Mouse (Mus musculus) G1E (cell line): ENCODE results near the gene Dab1. TPM values are rescaled to one million over a fixed set of nuclear protein-coding genes. Genes with fewer than 3 reads are reported as not detected.

Experiments
- ATAC-seq: 2 replicates; pipeline ENCODE4 v1.8.0; 2016; ENCODE audit warnings: mild to moderate bottlenecking; ENCODE audit not compliant: insufficient number of reproducible peaks, poor library complexity, low FRiP score, severe bottlenecking; ENCODE audit errors: extremely low read depth
- DNase-seq: peaks from one replicate; pipeline ENCODE4 v3.0.0; 2012; ENCODE audit warnings: low spot score
- H3K27me3 ChIP-seq: 2 replicates; pipeline ENCODE4 v1.6.1; 2012; ENCODE audit warnings: mild to moderate bottlenecking, low read length, inconsistent platforms; ENCODE audit not compliant: insufficient read depth
- H3K36me3 ChIP-seq: replicated peaks from 2 replicates; pipeline ENCODE3; 2012; ENCODE audit warnings: mild to moderate bottlenecking, inconsistent platforms
- H3K4me1 ChIP-seq: 2 replicates; pipeline ENCODE4 v1.6.1; 2012; ENCODE audit warnings: low read depth, low read length, inconsistent platforms, mixed read lengths; ENCODE audit not compliant: insufficient read depth
- H3K4me3 ChIP-seq: 2 replicates; pipeline ENCODE4 v1.5.1; 2012; ENCODE audit warnings: low read depth, mild to moderate bottlenecking, inconsistent platforms, low read length, moderate library complexity, mixed read lengths
- H3K9me3 ChIP-seq: replicated peaks from 2 replicates; pipeline ENCODE4 v1.6.1; 2012; ENCODE audit warnings: inconsistent platforms
- CTCF ChIP-seq: IDR thresholded peaks from 2 replicates; pipeline ENCODE4 v1.5.1; 2012; ENCODE audit warnings: low read depth, low read length, inconsistent platforms, mixed read lengths
- GATA1 ChIP-seq: IDR thresholded peaks from 2 replicates; pipeline ENCODE4 v1.6.1; 2012; ENCODE audit warnings: borderline replicate concordance, low read length, inconsistent platforms, mixed read lengths
- GATA2 ChIP-seq: IDR thresholded peaks from 2 replicates; pipeline ENCODE4 v1.6.1; 2012; ENCODE audit warnings: low read depth, low read length, inconsistent platforms, borderline replicate concordance
- POLR2AphosphoS5 ChIP-seq: IDR thresholded peaks from 2 replicates; pipeline ENCODE4 v1.6.1; 2012; ENCODE audit warnings: low read depth, low read length, inconsistent platforms; ENCODE audit not compliant: insufficient replicate concordance
- TAL1 ChIP-seq: conservative IDR thresholded peaks from 2 replicates; pipeline ENCODE4 v1.6.1; 2012; ENCODE audit warnings: low read depth, low read length, inconsistent platforms, mixed read lengths
- polyA plus RNA-seq: library from polyadenylated mRNA; stranded (reverse); fragments of >175 nt; gene quantifications from 2 replicates; pipeline ENCODE4 v1.2.3, GENCODE M21; 2012
- total RNA-seq, 2 experiments: library from RNA; stranded (forward) in 1 of 2; stranded (reverse) in 1 of 2; fragments of 200-1000 nt in 1 of 2; fragments of >200 nt in 1 of 2; fragmentation: Nextera tagmentation in 1 of 2; gene quantifications; 2 replicates each; pipeline ENCODE4 v1.2.3; 2014 to 2017

The Dab1 gene
- total and polyA plus RNA-seq, 3 experiments: 0.16 TPM; not detected in 2

DNA sequence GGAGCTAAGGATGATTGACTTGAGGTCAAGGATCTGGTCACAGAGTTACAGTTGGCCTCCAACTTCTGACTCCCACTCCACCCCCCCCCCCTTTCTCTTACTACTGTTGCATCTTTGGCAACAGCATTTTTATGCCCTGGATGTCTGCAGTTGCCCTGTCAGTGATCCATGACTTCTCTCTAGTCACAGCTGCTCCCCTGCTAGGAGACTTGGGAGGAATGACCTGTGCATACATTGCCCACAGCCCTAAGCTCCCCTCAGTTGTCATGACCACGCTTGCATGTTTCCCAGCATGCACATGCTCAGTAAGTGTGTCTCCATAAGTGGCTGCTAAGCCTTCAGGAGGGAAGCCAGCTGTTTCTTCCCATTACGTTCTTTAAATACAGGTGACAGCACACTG, 936.2 kb downstream of the Dab1 start:
- TF ChIP-seq POLR2AphosphoS5 (no peak), GATA1 (no peak), TAL1 (no peak), CTCF (no peak), GATA2 (no peak)
- H3K36me3 ChIP-seq: no peaks in the 10 kb centered on the region
- DNase-seq (no peak), ATAC-seq (no peak)
- peaks cover 41% of the 10 kb centered on the region for H3K9me3 ChIP-seq
- no peaks in the 10 kb centered on the region for H3K4me1 ChIP-seq
- no peak overlapping the region for H3K4me3 ChIP-seq
- H3K27me3 ChIP-seq: no peaks in the 10 kb centered on the region

DNA sequence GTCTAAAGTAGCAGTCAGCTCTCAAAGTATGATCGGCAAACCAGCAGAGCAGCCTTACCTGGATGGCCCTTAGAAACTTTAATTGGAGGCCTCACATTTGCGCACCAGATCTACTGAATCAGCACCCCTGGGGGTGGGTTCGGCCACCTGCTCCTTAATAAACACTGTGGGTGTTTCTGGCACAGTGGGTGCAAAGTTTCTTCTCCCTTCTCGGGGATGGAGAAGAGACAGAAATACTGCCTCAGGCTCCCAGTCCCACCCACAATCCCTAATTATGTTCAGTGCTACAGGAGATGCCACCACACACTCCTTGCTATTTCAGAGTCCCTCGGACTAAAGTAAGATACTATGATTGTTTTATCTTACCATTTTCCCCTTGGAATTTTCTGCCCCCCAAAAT, 944.4 kb downstream of the Dab1 start:
- no peak for ATAC-seq
- DNase-seq: no peak
- no peaks in the 10 kb centered on the region for H3K36me3 ChIP-seq

DNA sequence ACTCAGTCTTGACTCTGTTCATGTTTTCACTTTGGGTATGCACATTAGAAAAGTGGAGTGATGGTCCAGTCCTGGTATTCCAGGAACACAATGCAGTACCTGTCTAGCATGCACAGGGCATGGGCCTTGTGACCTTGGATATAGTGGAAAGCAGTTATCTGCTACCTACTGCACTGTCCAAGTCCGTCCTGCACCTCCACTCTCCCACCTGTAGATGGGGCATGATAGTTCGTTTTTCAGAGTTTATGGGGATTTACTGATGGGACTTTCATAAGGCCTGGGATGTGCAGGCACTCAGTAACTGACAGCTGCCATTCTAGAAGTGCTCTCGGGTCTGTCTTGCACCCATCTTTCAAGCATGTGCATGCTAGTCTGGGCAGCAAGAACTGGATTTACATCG, 951.4 kb downstream of the Dab1 start:
- no peaks in the 10 kb centered on the region for H3K36me3 ChIP-seq
- TF ChIP-seq GATA2 (no peak), POLR2AphosphoS5 (no peak), TAL1 (no peak), CTCF (no peak), GATA1 (no peak)
- no peaks in the 10 kb centered on the region for H3K27me3 ChIP-seq
- peaks cover 42% of the 10 kb centered on the region for H3K9me3 ChIP-seq
- no peaks in the 10 kb centered on the region for H3K4me1 ChIP-seq
- no peak for ATAC-seq
- no peak for DNase-seq
- no peak overlapping the region for H3K4me3 ChIP-seq

More for the DNA sequence above, 944.4 kb downstream of the Dab1 start:
- Histone ChIP-seq H3K9me3 (peaks cover 47% of the 10 kb centered on the region), H3K4me1 (no peaks in the 10 kb centered on the region), H3K4me3 (no peak overlapping the region), H3K27me3 (no peaks in the 10 kb centered on the region)
- TF ChIP-seq GATA1: no peak
- TF ChIP-seq TAL1: no peak
- no peak for TF ChIP-seq POLR2AphosphoS5
- TF ChIP-seq GATA2: no peak
- TF ChIP-seq CTCF: no peak

DNA sequence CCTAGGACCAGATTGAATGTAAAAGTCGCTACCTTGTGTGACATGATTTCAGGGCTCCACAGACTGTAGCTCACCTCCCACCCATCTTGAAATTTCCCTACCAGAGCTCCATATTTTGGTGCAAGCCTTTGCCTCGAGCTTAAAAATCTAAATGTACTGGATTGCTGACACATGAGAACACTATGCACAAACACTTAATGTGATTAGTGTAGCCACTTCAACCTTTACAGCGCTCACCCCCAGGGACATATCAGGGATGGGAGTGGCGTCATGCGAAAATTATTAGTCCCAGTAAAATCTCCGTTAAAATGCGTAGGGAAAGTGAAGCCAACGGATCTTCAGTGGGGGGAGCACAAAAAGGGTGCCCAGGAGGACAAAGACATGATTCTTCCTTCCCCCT, 953.3 kb downstream of the Dab1 start:
- no peak for TF ChIP-seq CTCF
- no peak for TF ChIP-seq POLR2AphosphoS5
- TF ChIP-seq TAL1: no peak
- no peak for TF ChIP-seq GATA2
- TF ChIP-seq GATA1: no peak
- DNase-seq (no peak), ATAC-seq (no peak)
- H3K27me3 ChIP-seq: no peaks in the 10 kb centered on the region
- peaks cover 42% of the 10 kb centered on the region for H3K9me3 ChIP-seq
- H3K4me1 ChIP-seq: no peaks in the 10 kb centered on the region
- no peak overlapping the region for H3K4me3 ChIP-seq
- H3K36me3 ChIP-seq: no peaks in the 10 kb centered on the region

DNA sequence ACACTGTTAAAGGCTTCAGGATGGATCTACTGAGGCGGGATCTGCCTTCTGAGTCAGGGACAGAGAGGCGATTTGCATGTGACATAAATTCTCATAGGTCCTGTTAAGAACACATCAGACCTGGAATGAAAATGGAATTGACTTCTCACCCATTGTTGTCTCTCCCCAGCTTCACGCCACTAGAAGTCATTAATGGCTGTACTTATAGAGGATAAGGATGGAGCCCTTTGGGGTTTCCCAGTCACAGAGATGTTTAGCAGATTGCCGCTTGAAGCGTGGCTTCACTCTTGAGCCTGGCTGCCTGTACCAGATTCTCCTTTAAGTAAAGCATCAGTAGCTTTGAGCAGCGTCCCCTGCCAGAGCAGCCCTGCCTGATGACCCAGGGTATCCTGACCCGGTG, 954.3 kb downstream of the Dab1 start:
- Histone ChIP-seq H3K36me3 (no peaks in the 10 kb centered on the region), H3K27me3 (no peaks in the 10 kb centered on the region), H3K9me3 (peaks cover 43% of the 10 kb centered on the region), H3K4me3 (no peak overlapping the region), H3K4me1 (no peaks in the 10 kb centered on the region)
- ATAC-seq: no peak
- no peak for DNase-seq
- no peak for TF ChIP-seq TAL1
- no peak for TF ChIP-seq CTCF
- no peak for TF ChIP-seq POLR2AphosphoS5
- TF ChIP-seq GATA1: no peak
- no peak for TF ChIP-seq GATA2

DNA sequence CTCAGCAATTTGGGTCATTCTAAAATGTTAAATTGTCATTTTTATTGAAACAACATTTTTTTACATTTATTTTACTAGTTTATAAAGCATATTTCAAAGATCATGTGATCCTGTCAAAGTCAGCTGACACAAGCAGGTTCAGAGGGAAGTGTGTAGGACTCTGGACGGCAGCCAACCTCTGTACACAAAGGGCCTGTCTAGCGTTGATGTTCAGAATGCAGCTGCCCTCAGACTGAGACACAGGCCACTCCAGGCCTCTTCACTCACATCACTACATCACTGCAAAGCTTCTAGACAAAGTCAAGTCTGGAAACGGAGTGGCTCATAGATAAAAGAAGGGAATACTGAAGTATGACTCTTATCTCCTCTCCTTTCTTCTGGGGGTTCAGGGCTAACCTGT, 959.2 kb downstream of the Dab1 start:
- TF ChIP-seq TAL1 (no peak), GATA2 (no peak), GATA1 (no peak), CTCF (no peak), POLR2AphosphoS5 (no peak)
- Histone ChIP-seq H3K36me3 (no peaks in the 10 kb centered on the region), H3K9me3 (peaks cover 24% of the 10 kb centered on the region), H3K4me3 (no peak overlapping the region), H3K4me1 (no peaks in the 10 kb centered on the region), H3K27me3 (no peaks in the 10 kb centered on the region)
- DNase-seq (no peak), ATAC-seq (no peak)

DNA sequence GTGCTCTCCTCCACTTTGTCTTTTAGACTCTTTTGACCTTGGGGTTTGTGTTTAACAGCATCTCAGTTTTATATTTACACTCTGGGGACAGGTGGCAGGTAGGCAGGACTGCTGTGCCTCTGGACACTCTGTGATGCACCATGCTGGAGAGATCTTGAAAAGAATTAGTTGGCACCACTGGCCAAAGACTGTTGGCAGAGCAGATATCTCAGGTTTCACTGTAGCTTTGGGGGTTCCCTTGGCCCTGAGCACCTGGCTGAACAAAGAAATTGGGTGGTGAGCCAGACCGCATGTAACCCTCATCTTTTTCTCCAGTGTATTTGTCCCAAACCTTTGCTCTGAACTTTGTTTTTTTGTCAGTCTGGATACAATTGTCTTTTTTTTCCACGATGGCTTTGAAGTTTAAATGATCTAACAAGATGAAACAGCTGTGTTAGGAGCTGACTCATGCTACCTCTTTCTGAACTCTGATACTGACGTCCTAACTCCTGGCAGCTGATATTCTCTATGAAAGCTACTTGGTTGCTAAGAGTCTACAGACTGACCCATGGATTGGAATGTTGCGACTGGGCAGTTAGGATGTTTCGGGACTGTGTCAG, 960.9 kb downstream of the Dab1 start:
- H3K4me1 ChIP-seq: no peaks in the 10 kb centered on the region
- ATAC-seq: no peak
- no peaks in the 10 kb centered on the region for H3K27me3 ChIP-seq
- peaks cover 25% of the 10 kb centered on the region for H3K9me3 ChIP-seq
- no peak for DNase-seq
- H3K36me3 ChIP-seq: no peaks in the 10 kb centered on the region
- H3K4me3 ChIP-seq: no peak overlapping the region
- TF ChIP-seq GATA1 (no peak), GATA2 (no peak), TAL1 (no peak), CTCF (no peak), POLR2AphosphoS5 (no peak)
